Mouse (Mus musculus) hindbrain, embryonic 14.5 days (tissue): ENCODE data around the gene Ndufv3. TPM values are rescaled to one million over a fixed set of nuclear protein-coding genes. Genes with fewer than 3 reads are reported as not detected.
A peak's percentile ranks its signal among the peaks of the same experiment; 100 is the strongest.

Experiments used
- ATAC-seq: fragments of 200-750 bp; cut with Nextera tagmentation; 2 replicates; pipeline ENCODE4 v1.8.0; 2017; ENCODE audit warnings: moderate number of reproducible peaks, mild to moderate bottlenecking, moderate TSS enrichment, moderate library complexity; ENCODE audit not compliant: low FRiP score
- DNase-seq: peaks from one replicate; pipeline ENCODE4 v3.0.0-alpha.2; 2015; ENCODE audit warnings: low spot score
- H3K27ac ChIP-seq: fragments of 300-500 bp; sonication (generic); 2 replicates; pipeline ENCODE4 v1.5.1; 2014; ENCODE audit warnings: mild to moderate bottlenecking, moderate library complexity
- H3K27me3 ChIP-seq: fragments of 300-500 bp; sonication (generic); 2 replicates; pipeline ENCODE4 v1.6.1; 2014; ENCODE audit warnings: mild to moderate bottlenecking, low read length, mixed read lengths; ENCODE audit not compliant: control insufficient read depth, insufficient read depth
- H3K36me3 ChIP-seq: fragments of 300-500 bp; sonication (generic); replicated peaks from 2 replicates; pipeline ENCODE4 v1.6.1; 2014; ENCODE audit not compliant: control insufficient read depth, insufficient read depth
- H3K4me1 ChIP-seq: fragments of 300-500 bp; sonication (generic); replicated peaks from 2 replicates; pipeline ENCODE4 v1.6.1; 2014; ENCODE audit warnings: antibody characterized with exemption, low read length, mixed read lengths; ENCODE audit not compliant: control insufficient read depth, insufficient read depth
- H3K4me2 ChIP-seq: fragments of 300-500 bp; sonication (generic); replicated peaks from 2 replicates; pipeline ENCODE4 v1.6.1; 2014; ENCODE audit warnings: mild to moderate bottlenecking, moderate library complexity
- H3K4me3 ChIP-seq: fragments of 300-500 bp; sonication (generic); replicated peaks from 2 replicates; pipeline ENCODE4 v1.5.1; 2014; ENCODE audit warnings: mild to moderate bottlenecking, low read length
- H3K9ac ChIP-seq: fragments of 300-500 bp; sonication (generic); 2 replicates; pipeline ENCODE4 v1.6.1; 2014
- H3K9me3 ChIP-seq: fragments of 300-500 bp; sonication (generic); 2 replicates; pipeline ENCODE4 v1.6.1; 2016; ENCODE audit warnings: low read length; ENCODE audit not compliant: control insufficient read depth
- WGBS: fragments of 180-500 bp; shearing (Covaris S2); extraction: QIAGEN DNeasy Blood & Tissue Kit; methylation state at CpG from one replicate; pipeline ENCODE4 v1.1.7; 2014; 5-methylcytosine and 5-hydroxymethylcytosine counted together
- polyA plus RNA-seq: library from polyadenylated mRNA; unstranded; fragments of >200 nt; fragmentation: Nextera tagmentation; extraction: Ambion mirVana; gene quantifications from 2 replicates; pipeline ENCODE4 v1.2.1, GENCODE M21; 2014

Ndufv3 gene
- polyA plus RNA-seq, 1 experiment from 2014 or later = 514 TPM

DNA sequence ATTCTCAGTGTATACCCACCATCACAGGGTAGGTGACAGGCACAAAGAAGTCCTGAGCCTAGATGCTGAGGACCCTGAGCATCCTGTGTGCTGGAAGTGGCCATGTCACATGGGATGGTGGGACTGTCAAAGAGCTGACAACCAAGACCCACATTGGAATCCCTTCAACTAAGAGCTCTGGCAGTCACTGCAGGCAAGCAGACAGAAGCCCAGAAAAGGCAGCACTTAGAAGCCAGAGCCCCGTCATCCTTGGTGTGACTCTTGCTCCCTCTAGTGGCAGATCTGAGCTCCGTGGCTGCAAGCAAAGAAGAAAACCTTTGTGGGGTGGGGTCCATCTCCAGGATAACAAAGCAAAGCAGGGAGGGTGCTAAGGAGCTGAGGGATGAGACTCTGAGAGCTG, 27.5 kb upstream of the Ndufv3 start:
- peaks cover 25% of the 10 kb centered on the region for H3K36me3 ChIP-seq
- ATAC-seq (peak; percentile 61; the same call in 1 of the 2 replicates), DNase-seq (peak; percentile 94)
- H3K4me1 ChIP-seq = no peaks in the 10 kb centered on the region
- no peak overlapping the region for H3K27ac ChIP-seq
- H3K27me3 ChIP-seq = no peaks in the 10 kb centered on the region
- 0% methylated on average over 2 of the region's 2 CpGs for WGBS
- H3K4me3 ChIP-seq = no peak overlapping the region
- H3K4me2 ChIP-seq = no peak overlapping the region
- H3K9ac ChIP-seq = no peak overlapping the region
- H3K9me3 ChIP-seq = no peaks in the 10 kb centered on the region

DNA sequence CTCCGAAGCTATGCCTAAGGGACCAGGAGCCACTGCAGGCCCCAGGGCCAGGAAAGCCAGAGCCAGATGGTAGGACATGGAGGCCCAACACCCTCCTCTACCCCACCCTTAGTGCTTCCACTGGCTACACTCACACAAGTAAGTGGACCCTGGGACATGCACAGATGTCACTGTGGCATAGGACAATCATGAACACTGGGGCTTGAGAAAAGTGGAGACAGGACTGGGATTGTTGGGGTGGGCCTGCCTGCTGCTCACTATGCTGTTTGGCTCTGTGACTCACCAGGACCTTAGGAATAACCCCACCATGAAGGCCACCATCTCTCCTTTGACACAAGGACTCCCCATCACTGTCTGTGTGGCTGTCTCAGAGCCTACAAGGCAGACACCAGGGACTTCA, 24.9 kb upstream of the Ndufv3 start:
- Histone ChIP-seq H3K27me3 (no peaks in the 10 kb centered on the region), H3K9me3 (no peaks in the 10 kb centered on the region), H3K9ac (no peak overlapping the region), H3K4me1 (no peaks in the 10 kb centered on the region), H3K4me3 (no peak overlapping the region), H3K27ac (no peak overlapping the region), H3K36me3 (peaks cover 51% of the 10 kb centered on the region), H3K4me2 (no peak overlapping the region)
- DNase-seq (no peak), ATAC-seq (no peak)
- WGBS = 100% methylated on average over 1 of the region's 1 CpGs

DNA sequence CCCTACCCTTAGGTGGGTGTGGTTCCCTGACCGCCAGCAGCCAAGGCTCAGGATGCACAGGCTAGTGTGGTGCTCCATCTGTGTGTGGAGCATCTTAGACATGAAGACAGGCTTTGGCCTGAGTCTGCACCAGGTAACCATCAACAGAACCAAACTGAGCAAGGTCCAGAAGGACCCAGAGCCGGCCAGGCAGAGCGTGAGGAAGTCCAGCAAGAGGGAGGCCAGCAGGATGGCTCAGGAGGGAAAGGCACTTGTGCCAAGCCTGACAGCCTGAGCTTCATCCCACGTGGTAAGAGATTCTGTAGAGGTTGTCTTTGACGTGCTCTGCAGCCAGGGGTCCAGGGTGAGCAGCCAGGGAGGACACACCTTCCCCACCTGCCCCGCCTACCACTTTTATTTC, 22.2 kb upstream of the Ndufv3 start:
- no peaks in the 10 kb centered on the region for H3K27me3 ChIP-seq
- H3K27ac ChIP-seq = no peak overlapping the region
- no peak overlapping the region for H3K4me3 ChIP-seq
- no peaks in the 10 kb centered on the region for H3K4me1 ChIP-seq
- peaks cover 76% of the 10 kb centered on the region for H3K36me3 ChIP-seq
- no peak overlapping the region for H3K9ac ChIP-seq
- no peaks in the 10 kb centered on the region for H3K9me3 ChIP-seq
- no peak overlapping the region for H3K4me2 ChIP-seq
- DNase-seq (no peak), ATAC-seq (no peak)
- WGBS = 90% methylated on average over 6 of the region's 6 CpGs

DNA sequence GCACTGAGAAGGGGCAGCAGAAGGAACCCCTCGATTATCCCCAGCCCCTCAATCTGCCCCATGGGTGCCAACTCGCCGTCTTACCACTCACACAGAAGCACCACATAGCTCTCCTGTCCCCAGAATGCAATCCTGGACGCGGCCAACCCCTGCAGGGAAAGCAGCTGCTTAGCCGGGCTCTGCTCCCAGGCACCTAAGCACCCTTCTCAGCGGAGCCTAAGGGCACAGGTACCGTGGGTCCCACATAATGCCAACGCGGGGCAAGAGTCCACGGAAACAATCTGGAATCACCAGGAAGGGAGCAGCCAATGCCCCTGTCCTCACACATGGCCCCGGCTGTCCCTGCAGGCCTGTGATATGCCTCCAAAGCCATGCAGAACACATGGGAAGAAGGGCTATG, 20.2 kb upstream of the Ndufv3 start:
- no peak for ATAC-seq
- no peak overlapping the region for H3K4me3 ChIP-seq
- peaks cover 96% of the 10 kb centered on the region for H3K36me3 ChIP-seq
- H3K27me3 ChIP-seq = no peaks in the 10 kb centered on the region
- no peak for DNase-seq
- H3K9me3 ChIP-seq = no peaks in the 10 kb centered on the region
- no peak overlapping the region for H3K27ac ChIP-seq
- H3K4me2 ChIP-seq = no peak overlapping the region
- H3K4me1 ChIP-seq = no peaks in the 10 kb centered on the region
- H3K9ac ChIP-seq = no peak overlapping the region
- 94% methylated on average over 12 of the region's 12 CpGs for WGBS

DNA sequence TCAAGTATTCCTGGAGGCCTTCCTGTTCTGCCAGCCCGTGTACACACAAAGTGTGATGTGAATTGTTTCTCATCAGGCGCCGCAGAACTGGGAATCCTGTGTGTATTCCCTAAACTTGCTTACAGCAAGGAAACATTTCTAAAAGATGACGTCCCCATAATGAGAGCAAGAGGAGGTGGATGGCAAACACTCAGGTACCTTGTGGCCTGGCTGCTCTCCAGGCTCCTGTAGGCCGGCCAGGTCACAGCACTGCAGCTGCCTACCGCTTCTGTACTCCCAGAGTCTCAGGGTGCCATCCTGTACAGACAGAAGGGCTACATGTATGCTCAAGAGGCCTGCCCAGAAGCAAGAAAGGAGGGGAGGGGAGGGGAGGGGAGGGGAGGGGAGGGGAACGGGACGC, 19.5 kb upstream of the Ndufv3 start:
- WGBS = 89% methylated on average over 8 of the region's 8 CpGs
- H3K27ac ChIP-seq = no peak overlapping the region
- no peaks in the 10 kb centered on the region for H3K9me3 ChIP-seq
- H3K36me3 ChIP-seq = peaks cover 94% of the 10 kb centered on the region
- DNase-seq = no peak
- H3K4me3 ChIP-seq = no peak overlapping the region
- H3K4me2 ChIP-seq = no peak overlapping the region
- no peaks in the 10 kb centered on the region for H3K4me1 ChIP-seq
- ATAC-seq = no peak
- H3K27me3 ChIP-seq = no peaks in the 10 kb centered on the region
- H3K9ac ChIP-seq = no peak overlapping the region

DNA sequence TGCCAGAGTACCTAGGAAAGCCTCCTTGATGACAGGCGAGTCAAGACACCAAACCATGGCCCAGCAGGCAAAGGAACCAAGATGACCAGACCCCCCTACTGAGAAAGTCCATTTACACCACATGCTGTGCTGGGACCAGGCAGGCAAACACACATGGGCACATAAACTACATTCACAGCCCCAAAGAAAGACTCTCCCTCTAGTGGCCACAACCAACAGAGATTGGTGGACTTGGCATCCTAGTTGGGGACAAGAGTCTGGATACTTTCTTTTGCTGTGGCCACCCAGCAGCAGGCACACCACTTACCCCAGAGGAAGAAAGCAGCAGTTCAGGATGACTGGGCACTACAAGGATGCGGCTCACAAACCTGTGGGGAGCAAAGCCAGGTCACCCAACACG, 19.0 kb upstream of the Ndufv3 start:
- Histone ChIP-seq H3K27ac (no peak overlapping the region), H3K9me3 (no peaks in the 10 kb centered on the region), H3K36me3 (peaks cover 94% of the 10 kb centered on the region), H3K4me1 (no peaks in the 10 kb centered on the region), H3K4me3 (no peak overlapping the region), H3K9ac (no peak overlapping the region), H3K27me3 (no peaks in the 10 kb centered on the region), H3K4me2 (no peak overlapping the region)
- ATAC-seq (no peak), DNase-seq (no peak)
- WGBS = 98% methylated on average over 3 of the region's 3 CpGs

DNA sequence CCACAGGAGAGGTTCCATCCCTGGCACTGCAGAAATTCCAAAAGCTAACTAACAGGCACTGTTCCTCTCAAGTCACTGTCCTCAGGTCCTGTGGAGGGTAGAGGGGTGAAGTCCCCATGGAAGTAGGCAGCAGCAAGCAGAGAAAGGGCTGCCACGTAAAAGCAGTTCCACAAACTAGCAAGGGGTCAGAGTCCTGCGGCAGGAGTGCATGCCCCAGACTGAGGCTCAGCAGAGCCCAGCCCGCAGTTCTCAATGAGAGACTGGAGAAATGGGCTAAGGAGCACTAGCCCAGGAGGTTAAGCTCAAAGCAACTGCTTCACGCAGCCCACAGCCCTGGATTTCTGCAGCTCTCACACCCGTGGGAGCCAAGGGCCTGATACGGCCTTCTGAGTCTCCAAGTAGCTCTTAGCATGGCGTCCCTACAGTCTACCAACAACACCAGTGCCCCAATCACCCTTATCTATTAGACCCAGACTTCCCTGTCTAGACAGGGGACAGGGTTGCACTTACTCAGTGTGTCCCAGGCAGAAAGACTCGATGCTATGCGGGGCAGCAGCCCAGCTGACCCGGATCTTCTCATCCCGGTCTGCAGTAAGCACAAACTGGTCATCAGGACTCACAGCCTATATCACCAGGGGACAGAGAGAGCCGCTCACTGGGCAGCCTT, 17.5 kb upstream of the Ndufv3 start:
- ATAC-seq (no peak), DNase-seq (no peak)
- WGBS = 95% methylated on average over 12 of the region's 12 CpGs
- H3K27ac ChIP-seq = no peak overlapping the region
- H3K9me3 ChIP-seq = no peaks in the 10 kb centered on the region
- no peak overlapping the region for H3K9ac ChIP-seq
- no peaks in the 10 kb centered on the region for H3K4me1 ChIP-seq
- H3K4me2 ChIP-seq = no peak overlapping the region
- no peaks in the 10 kb centered on the region for H3K27me3 ChIP-seq
- no peak overlapping the region for H3K4me3 ChIP-seq
- H3K36me3 ChIP-seq = peaks cover 89% of the 10 kb centered on the region

GRCm38 (mm10) chr17:31503337-31503736, 16.6 kb upstream of the Ndufv3 start:
- DNase-seq = no peak
- 95% methylated on average over 12 of the region's 12 CpGs for WGBS
- Histone ChIP-seq H3K36me3 (peaks cover 89% of the 10 kb centered on the region), H3K4me3 (no peak overlapping the region), H3K9me3 (no peaks in the 10 kb centered on the region), H3K4me1 (no peaks in the 10 kb centered on the region), H3K27ac (no peak overlapping the region), H3K27me3 (no peaks in the 10 kb centered on the region), H3K4me2 (no peak overlapping the region), H3K9ac (no peak overlapping the region)
- no peak for ATAC-seq

DNA sequence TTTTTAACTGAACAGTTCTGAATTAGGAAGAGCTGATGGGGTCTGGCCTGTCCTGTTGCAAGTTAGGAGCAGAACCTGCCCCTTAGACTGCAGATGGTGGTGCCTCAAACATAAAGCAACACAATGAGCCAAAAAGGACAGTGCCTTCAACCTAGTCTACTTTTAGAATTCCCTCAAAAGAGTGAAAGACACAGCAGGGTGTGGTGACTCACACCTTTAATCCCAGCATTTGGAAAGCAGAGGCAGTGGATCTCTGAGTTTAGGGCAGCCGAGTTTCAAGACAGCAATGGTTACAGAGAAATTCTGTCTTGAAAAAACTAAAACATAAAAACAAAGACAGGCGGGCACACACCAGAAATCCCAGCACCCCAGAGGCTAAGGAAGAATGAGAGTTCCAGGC, 16.0 kb upstream of the Ndufv3 start:
- ATAC-seq (no peak), DNase-seq (no peak)
- no peak overlapping the region for H3K27ac ChIP-seq
- no peak overlapping the region for H3K4me2 ChIP-seq
- H3K9me3 ChIP-seq = no peaks in the 10 kb centered on the region
- H3K27me3 ChIP-seq = no peaks in the 10 kb centered on the region
- peaks cover 88% of the 10 kb centered on the region for H3K36me3 ChIP-seq
- no peak overlapping the region for H3K4me3 ChIP-seq
- no peaks in the 10 kb centered on the region for H3K4me1 ChIP-seq
- no peak overlapping the region for H3K9ac ChIP-seq
- WGBS = 86% methylated on average over 2 of the region's 2 CpGs

DNA sequence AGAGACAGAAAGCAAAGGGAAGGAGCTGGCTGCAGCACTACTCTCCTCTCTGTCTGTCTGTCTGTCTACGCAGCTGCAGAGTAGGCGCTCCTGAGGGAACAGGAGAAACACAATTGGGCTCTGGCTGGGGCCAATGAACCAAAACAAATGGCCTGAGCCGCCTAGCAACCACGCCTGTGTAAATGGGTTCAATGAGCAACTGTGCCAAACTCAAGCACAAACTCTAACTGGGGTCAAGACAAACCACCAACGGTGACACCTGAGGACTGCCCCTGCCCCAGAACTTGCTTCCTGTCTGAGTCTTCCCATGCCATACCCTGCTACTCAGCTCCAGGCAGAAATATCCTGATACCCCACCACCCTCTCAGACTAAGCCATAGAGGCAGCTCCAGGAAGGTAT, 14.9 kb upstream of the Ndufv3 start:
- WGBS = 41% methylated on average over 5 of the region's 5 CpGs
- no peak for DNase-seq
- Histone ChIP-seq H3K36me3 (peaks cover 88% of the 10 kb centered on the region), H3K9ac (no peak overlapping the region), H3K4me1 (no peaks in the 10 kb centered on the region), H3K4me2 (no peak overlapping the region), H3K27me3 (no peaks in the 10 kb centered on the region), H3K4me3 (no peak overlapping the region), H3K27ac (no peak overlapping the region), H3K9me3 (no peaks in the 10 kb centered on the region)
- ATAC-seq = no peak
